ENCODE assay signal across 16 mouse cellular contexts in genomic region chr13:92684310-92684709, GRCm38 (mm10).
"Had no signal": no experiment of that assay in that cellular context is flagged by ENCODE, and none has a peak within 500 bp of the region (broad histone marks: within the 10 kb centered on the region; RNA-seq: fewer than 3 reads in every experiment).

No protein-coding gene starts in this region.

- H3K36me3 ChIP-seq: intestine, embryonic 15.5 days had no signal

- H3K4me3 ChIP-seq: intestine, embryonic 15.5 days; kidney, embryonic 15.5 days; limb, embryonic 10.5 days; limb, embryonic 13.5 days; liver, embryonic 12.5 days; liver, embryonic 15.5 days; midbrain, embryonic 13.5 days had no signal

- ATAC-seq: intestine, embryonic 15.5 days; liver, embryonic 12.5 days; midbrain, embryonic 13.5 days; midbrain, embryonic 16.5 days had no signal

- H3K27ac ChIP-seq: intestine, embryonic 15.5 days; kidney, embryonic 15.5 days; limb, embryonic 10.5 days; limb, embryonic 13.5 days; liver, embryonic 12.5 days; liver, embryonic 15.5 days; macrophage; midbrain, embryonic 13.5 days had no signal

- H3K27me3 ChIP-seq: intestine, embryonic 15.5 days; kidney, embryonic 15.5 days; limb, embryonic 13.5 days; liver, embryonic 12.5 days; liver, embryonic 15.5 days; midbrain, embryonic 13.5 days had no signal

- H3K9me3 ChIP-seq: intestine, embryonic 15.5 days; kidney, embryonic 15.5 days; limb, embryonic 10.5 days; limb, embryonic 13.5 days; liver, embryonic 12.5 days; liver, embryonic 15.5 days; midbrain, embryonic 13.5 days had no signal

- H3K4me2 ChIP-seq: intestine, embryonic 15.5 days; kidney, embryonic 15.5 days; limb, embryonic 13.5 days; liver, embryonic 12.5 days; liver, embryonic 15.5 days; midbrain, embryonic 13.5 days had no signal

- H3K4me1 ChIP-seq: limb, embryonic 10.5 days; midbrain, embryonic 13.5 days had no signal

- DNase-seq: kidney, adult 11 months; kidney, adult 8-10 months; kidney, postnatal 10 days; kidney, postnatal 36 days; liver; lung, postnatal 10 days; thymus, postnatal 36 days had no signal

- H3K9ac ChIP-seq: intestine, embryonic 15.5 days; kidney, embryonic 15.5 days; limb, embryonic 13.5 days; liver, embryonic 12.5 days; liver, embryonic 15.5 days; midbrain, embryonic 13.5 days had no signal
